Mouse (Mus musculus) stomach, embryonic 16.5 days (tissue): ENCODE results near the gene Arhgap40. TPM values are rescaled to one million over a fixed set of nuclear protein-coding genes. Genes with fewer than 3 reads are reported as not detected.

Experiments
- ATAC-seq: fragments of 200-750 bp; cut with Nextera tagmentation; 2 replicates; pipeline ENCODE4 v1.8.0; 2017; ENCODE audit warnings: moderate number of reproducible peaks, moderate TSS enrichment; ENCODE audit not compliant: insufficient read depth, low FRiP score
- H3K27ac ChIP-seq: fragments of 300-500 bp; sonication (generic); 2 replicates; pipeline ENCODE4 v1.5.1; 2014; ENCODE audit warnings: low read length
- H3K27me3 ChIP-seq: fragments of 300-500 bp; sonication (generic); 2 replicates; pipeline ENCODE4 v1.6.1; 2014; ENCODE audit warnings: low read length, control low read depth, mixed read lengths; ENCODE audit not compliant: control insufficient read depth, insufficient read depth
- H3K36me3 ChIP-seq: fragments of 300-500 bp; sonication (generic); 2 replicates; pipeline ENCODE4 v1.6.1; 2014; ENCODE audit warnings: low read length; ENCODE audit not compliant: control insufficient read depth, insufficient read depth
- H3K4me1 ChIP-seq: fragments of 300-500 bp; sonication (generic); 2 replicates; pipeline ENCODE4 v1.6.1; 2014; ENCODE audit warnings: low read length, control low read depth, mixed read lengths; ENCODE audit not compliant: control insufficient read depth, insufficient read depth
- H3K4me2 ChIP-seq: fragments of 300-500 bp; sonication (generic); 2 replicates; pipeline ENCODE4 v1.6.1; 2014; ENCODE audit warnings: low read depth, low read length, mixed read lengths
- H3K4me3 ChIP-seq: fragments of 300-500 bp; sonication (generic); replicated peaks from 2 replicates; pipeline ENCODE4 v1.5.1; 2014; ENCODE audit warnings: mild to moderate bottlenecking, low read length
- H3K9ac ChIP-seq: fragments of 300-500 bp; sonication (generic); 2 replicates; pipeline ENCODE4 v1.6.1; 2014; ENCODE audit warnings: low read length
- H3K9me3 ChIP-seq: fragments of 300-500 bp; sonication (generic); replicated peaks from 2 replicates; pipeline ENCODE4 v1.6.1; 2016; ENCODE audit warnings: low read length, control low read depth; ENCODE audit not compliant: control insufficient read depth
- WGBS: fragments of 180-500 bp; shearing (Covaris S2); extraction: QIAGEN DNeasy Blood & Tissue Kit; methylation state at CpG from one replicate; pipeline ENCODE4 v1.1.7; 2014; 5-methylcytosine and 5-hydroxymethylcytosine counted together
- polyA plus RNA-seq: library from polyadenylated mRNA; unstranded; fragments of >200 nt; fragmentation: Nextera tagmentation; extraction: Ambion mirVana; gene quantifications from 2 replicates; pipeline ENCODE4 v1.2.1, GENCODE M21; 2015

Gene Arhgap40
- polyA plus RNA-seq, 1 experiment from 2014 or later, result 8.3 TPM

GRCm38 (mm10) chr2:158539433-158540305 is 27.1 kb downstream of the Arhgap40 start:
- no peaks in the 10 kb centered on the region for H3K4me1 ChIP-seq
- H3K4me2 ChIP-seq, result 0 out of 2 replicates have a peak overlapping the region, but pooled peaks have one; percentile 19
- H3K9ac ChIP-seq, result no peak overlapping the region
- no peak overlapping the region for H3K27ac ChIP-seq
- no peak overlapping the region for H3K4me3 ChIP-seq
- no peaks in the 10 kb centered on the region for H3K9me3 ChIP-seq
- H3K36me3 ChIP-seq, result no peaks in the 10 kb centered on the region
- ATAC-seq, result no peak
- 45% methylated on average over 24 of the region's 24 CpGs for WGBS
- no peaks in the 10 kb centered on the region for H3K27me3 ChIP-seq

- no peaks in the 10 kb centered on the region for H3K9me3 ChIP-seq
- no peak overlapping the region for H3K4me3 ChIP-seq
- WGBS, result 48% methylated on average over 4 of the region's 4 CpGs
- H3K27me3 ChIP-seq, result no peaks in the 10 kb centered on the region
- H3K4me2 ChIP-seq, result no peak overlapping the region
- no peak overlapping the region for H3K27ac ChIP-seq
- no peaks in the 10 kb centered on the region for H3K36me3 ChIP-seq
- H3K9ac ChIP-seq, result no peak overlapping the region
- no peak for ATAC-seq
- no peaks in the 10 kb centered on the region for H3K4me1 ChIP-seq
Measured at GRCm38 (mm10) chr2:158541286-158541685, 28.7 kb downstream of the Arhgap40 start.

GRCm38 (mm10) chr2:158545266-158545665 is 32.7 kb downstream of the Arhgap40 start:
- no peak overlapping the region for H3K4me2 ChIP-seq
- no peaks in the 10 kb centered on the region for H3K27me3 ChIP-seq
- H3K4me3 ChIP-seq, result no peak overlapping the region
- H3K9ac ChIP-seq, result no peak overlapping the region
- H3K4me1 ChIP-seq, result no peaks in the 10 kb centered on the region
- H3K27ac ChIP-seq, result no peak overlapping the region
- ATAC-seq, result no peak
- no peaks in the 10 kb centered on the region for H3K9me3 ChIP-seq
- WGBS, result 67% methylated on average over 2 of the region's 2 CpGs
- H3K36me3 ChIP-seq, result no peaks in the 10 kb centered on the region

- Histone ChIP-seq H3K27ac (no peak overlapping the region), H3K27me3 (no peaks in the 10 kb centered on the region), H3K4me2 (no peak overlapping the region), H3K36me3 (no peaks in the 10 kb centered on the region), H3K4me3 (no peak overlapping the region), H3K9me3 (no peaks in the 10 kb centered on the region), H3K4me1 (no peaks in the 10 kb centered on the region), H3K9ac (0 out of 2 replicates have a peak overlapping the region, but pooled peaks have one; percentile 26)
- 5% methylated on average over 17 of the region's 17 CpGs for WGBS
- ATAC-seq, result 0 out of 2 replicates have a peak, but pooled peaks have one; percentile 38
Measured at GRCm38 (mm10) chr2:158546751-158547150, 34.2 kb downstream of the Arhgap40 start.

GRCm38 (mm10) chr2:158550067-158550466 is 37.5 kb downstream of the Arhgap40 start:
- Histone ChIP-seq H3K9ac (no peak overlapping the region), H3K4me2 (no peak overlapping the region), H3K4me3 (no peak overlapping the region), H3K27ac (no peak overlapping the region), H3K9me3 (no peaks in the 10 kb centered on the region), H3K27me3 (peaks cover 14% of the 10 kb centered on the region), H3K4me1 (no peaks in the 10 kb centered on the region), H3K36me3 (no peaks in the 10 kb centered on the region)
- WGBS, result 0% methylated on average over 3 of the region's 3 CpGs
- ATAC-seq, result no peak

- Histone ChIP-seq H3K9ac (no peak overlapping the region), H3K27me3 (peaks cover 20% of the 10 kb centered on the region), H3K4me2 (no peak overlapping the region), H3K4me3 (no peak overlapping the region), H3K9me3 (no peaks in the 10 kb centered on the region), H3K27ac (no peak overlapping the region), H3K36me3 (no peaks in the 10 kb centered on the region), H3K4me1 (peaks cover 5% of the 10 kb centered on the region; the same call in 1 of the 2 replicates)
- ATAC-seq, result no peak
- 24% methylated on average over 10 of the region's 10 CpGs for WGBS
Measured at GRCm38 (mm10) chr2:158554366-158554765, 41.8 kb downstream of the Arhgap40 start.

- no peaks in the 10 kb centered on the region for H3K36me3 ChIP-seq
- no peak for ATAC-seq
- H3K9ac ChIP-seq, result no peak overlapping the region
- no peak overlapping the region for H3K4me3 ChIP-seq
- H3K27ac ChIP-seq, result no peak overlapping the region
- no peaks in the 10 kb centered on the region for H3K9me3 ChIP-seq
- H3K4me1 ChIP-seq, result peaks cover 5% of the 10 kb centered on the region; the same call in 1 of the 2 replicates
- under 1% methylated on average over 7 of the region's 7 CpGs for WGBS
- H3K27me3 ChIP-seq, result peaks cover 20% of the 10 kb centered on the region
- no peak overlapping the region for H3K4me2 ChIP-seq
Measured at GRCm38 (mm10) chr2:158555252-158555651, 42.7 kb downstream of the Arhgap40 start.

GRCm38 (mm10) chr2:158555812-158556211 is 43.2 kb downstream of the Arhgap40 start:
- 3% methylated on average over 8 of the region's 8 CpGs for WGBS
- H3K36me3 ChIP-seq, result no peaks in the 10 kb centered on the region
- peak overlapping the region; percentile 15; the same call in 1 of the 2 replicates for H3K4me3 ChIP-seq

GRCm38 (mm10) chr2:158556225-158556624 is 43.6 kb downstream of the Arhgap40 start:
- H3K9ac ChIP-seq, result no peak overlapping the region
- peaks cover 5% of the 10 kb centered on the region; the same call in 1 of the 2 replicates for H3K4me1 ChIP-seq
- H3K9me3 ChIP-seq, result no peaks in the 10 kb centered on the region
- H3K27ac ChIP-seq, result no peak overlapping the region
- WGBS, result 2% methylated on average over 20 of the region's 20 CpGs
- H3K4me2 ChIP-seq, result peak overlapping the region; percentile 34
- no peaks in the 10 kb centered on the region for H3K36me3 ChIP-seq
- peak overlapping the region; percentile 15; the same call in 1 of the 2 replicates for H3K4me3 ChIP-seq
- ATAC-seq, result no peak
- H3K27me3 ChIP-seq, result peaks cover 20% of the 10 kb centered on the region

More at GRCm38 (mm10) chr2:158555812-158556211, 43.2 kb downstream of the Arhgap40 start:
- Histone ChIP-seq H3K4me2 (peak overlapping the region; percentile 34), H3K27ac (no peak overlapping the region), H3K9me3 (no peaks in the 10 kb centered on the region), H3K4me1 (peaks cover 5% of the 10 kb centered on the region; the same call in 1 of the 2 replicates), H3K9ac (no peak overlapping the region), H3K27me3 (peaks cover 20% of the 10 kb centered on the region)
- ATAC-seq, result no peak
